Mouse (Mus musculus): Measurements from ENCODE around the gene Ptpro. TPM values are rescaled to one million over a fixed set of nuclear protein-coding genes. Genes with fewer than 3 reads are reported as not detected.

Gene Ptpro
- not detected in 2 replicates for polyA plus RNA-seq (2012)

- TF ChIP-seq GATA1 (IDR thresholded peaks at IDR 0.05; ENCODE audit: low read length) (no peak), TAL1 (IDR thresholded peaks at IDR 0.05; ENCODE audit: low read length) (no peak)
- Histone ChIP-seq H3K4me1 (ENCODE audit: control insufficient read depth) (no peaks in the 10 kb centered on the region), H3K9me3 (ENCODE audit: control insufficient read depth, low read length) (no peaks in the 10 kb centered on the region; the same call in 1 of the 2 replicates), H3K36me3 (ENCODE audit: control insufficient read depth) (no peaks in the 10 kb centered on the region), H3K27me3 (ENCODE audit: control insufficient read depth) (peaks cover 18% of the 10 kb centered on the region), H3K4me3 (replicated peaks) (no peak within 1 kb of the TSS)
These were observed at the start of gene Ptpro for GRCm38 (mm10) chr6:137252194-137252886. Gene Ptpro, plus strand, starts transcription at chr6:137252319.

DNA sequence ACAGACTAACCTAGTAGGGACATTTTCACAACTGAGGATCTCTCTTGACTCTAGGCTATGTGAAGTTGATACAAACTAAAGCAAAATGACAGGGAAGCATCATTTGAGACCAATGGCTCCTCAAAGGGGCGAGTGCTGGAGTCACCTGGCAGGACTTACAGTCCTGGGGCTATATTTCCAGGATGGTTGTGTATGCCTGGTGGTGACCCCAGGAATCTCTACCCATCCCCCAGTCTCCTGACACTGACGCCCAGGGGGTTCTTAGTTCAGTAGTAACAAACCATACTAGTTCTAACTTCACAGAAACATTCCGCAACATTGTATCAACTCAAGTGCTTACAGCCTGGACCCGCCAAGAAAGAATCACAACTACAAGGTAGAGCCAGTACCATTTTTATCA, 49.5 kb upstream of the Ptpro start:
- TF ChIP-seq TAL1 (IDR thresholded peaks at IDR 0.05; ENCODE audit: low read length) (no peak), GATA1 (IDR thresholded peaks at IDR 0.05; ENCODE audit: low read length) (no peak)
- H3K4me3 ChIP-seq (replicated peaks), result no peak overlapping the region
- H3K36me3 ChIP-seq (ENCODE audit: control insufficient read depth), result no peaks in the 10 kb centered on the region
- no peaks in the 10 kb centered on the region for H3K4me1 ChIP-seq (ENCODE audit: control insufficient read depth)
- no peaks in the 10 kb centered on the region for H3K27me3 ChIP-seq (ENCODE audit: control insufficient read depth)
- H3K9me3 ChIP-seq (ENCODE audit: control insufficient read depth, low read length), result peaks cover 15% of the 10 kb centered on the region

DNA sequence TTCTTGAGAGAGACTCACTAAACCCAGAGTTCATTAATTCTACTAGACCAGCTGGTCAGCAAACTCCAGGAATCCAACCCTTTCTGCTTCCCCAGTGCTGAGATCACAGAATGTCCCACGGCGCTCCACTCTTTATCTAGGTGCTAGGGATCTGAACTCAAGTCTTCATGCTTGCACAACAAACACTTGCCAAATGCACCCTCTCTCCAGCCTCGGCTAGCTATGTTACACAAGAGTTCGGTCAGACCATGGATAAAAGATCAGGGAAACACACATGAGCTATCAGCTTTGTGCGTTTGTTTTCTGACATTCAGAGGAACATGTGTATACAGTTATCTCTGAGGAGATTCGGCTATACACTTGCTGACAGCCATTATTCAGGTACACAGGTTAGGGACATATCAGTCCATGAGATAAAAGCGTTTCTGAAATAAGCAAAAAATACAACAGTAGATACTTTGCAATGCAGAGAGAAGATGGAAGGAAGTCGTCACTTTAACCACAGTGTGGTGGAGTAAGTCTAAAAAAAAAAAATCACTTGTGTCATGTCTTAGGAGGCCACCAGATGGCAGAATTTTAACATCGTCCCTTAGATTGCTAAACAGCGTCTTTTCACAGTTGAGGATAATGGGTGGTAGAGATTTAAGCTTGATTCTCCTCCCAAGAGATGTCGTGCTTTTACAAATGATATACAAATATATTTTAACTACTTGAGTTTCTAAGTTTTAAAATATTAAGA, 46.3 kb upstream of the Ptpro start:
- no peak overlapping the region for H3K4me3 ChIP-seq (replicated peaks)
- H3K27me3 ChIP-seq (ENCODE audit: control insufficient read depth), result no peaks in the 10 kb centered on the region
- peaks cover 17% of the 10 kb centered on the region for H3K9me3 ChIP-seq (ENCODE audit: control insufficient read depth, low read length)
- TF ChIP-seq GATA1 (IDR thresholded peaks at IDR 0.05; ENCODE audit: low read length), result no peak
- no peak for TF ChIP-seq TAL1 (IDR thresholded peaks at IDR 0.05; ENCODE audit: low read length)
- H3K36me3 ChIP-seq (ENCODE audit: control insufficient read depth), result no peaks in the 10 kb centered on the region
- H3K4me1 ChIP-seq (ENCODE audit: control insufficient read depth), result no peaks in the 10 kb centered on the region

GRCm38 (mm10) chr6:137207126-137207525, 45.0 kb upstream of the Ptpro start:
- peaks cover 15% of the 10 kb centered on the region for H3K9me3 ChIP-seq (ENCODE audit: control insufficient read depth, low read length)
- no peak overlapping the region for H3K4me3 ChIP-seq (replicated peaks)
- H3K36me3 ChIP-seq (ENCODE audit: control insufficient read depth), result no peaks in the 10 kb centered on the region
- H3K4me1 ChIP-seq (ENCODE audit: control insufficient read depth), result no peaks in the 10 kb centered on the region
- no peaks in the 10 kb centered on the region for H3K27me3 ChIP-seq (ENCODE audit: control insufficient read depth)
- no peak for TF ChIP-seq TAL1 (IDR thresholded peaks at IDR 0.05; ENCODE audit: low read length)
- TF ChIP-seq GATA1 (IDR thresholded peaks at IDR 0.05; ENCODE audit: low read length), result no peak

- no peaks in the 10 kb centered on the region for H3K36me3 ChIP-seq (ENCODE audit: control insufficient read depth)
- no peaks in the 10 kb centered on the region for H3K4me1 ChIP-seq (ENCODE audit: control insufficient read depth)
- peaks cover 10% of the 10 kb centered on the region for H3K9me3 ChIP-seq (ENCODE audit: control insufficient read depth, low read length)
- H3K27me3 ChIP-seq (ENCODE audit: control insufficient read depth), result no peaks in the 10 kb centered on the region
- no peak overlapping the region for H3K4me3 ChIP-seq (replicated peaks)
- TF ChIP-seq TAL1 (IDR thresholded peaks at IDR 0.05; ENCODE audit: low read length) (no peak), GATA1 (IDR thresholded peaks at IDR 0.05; ENCODE audit: low read length) (no peak)
These were observed 42.1 kb upstream of the Ptpro start for GRCm38 (mm10) chr6:137209992-137210391.

- Histone ChIP-seq H3K4me1 (ENCODE audit: control insufficient read depth) (no peaks in the 10 kb centered on the region), H3K9me3 (ENCODE audit: control insufficient read depth, low read length) (peaks cover 8% of the 10 kb centered on the region; the same call in 1 of the 2 replicates), H3K27me3 (ENCODE audit: control insufficient read depth) (no peaks in the 10 kb centered on the region), H3K4me3 (replicated peaks) (no peak overlapping the region), H3K36me3 (ENCODE audit: control insufficient read depth) (no peaks in the 10 kb centered on the region)
- no peak for TF ChIP-seq GATA1 (IDR thresholded peaks at IDR 0.05; ENCODE audit: low read length)
- no peak for TF ChIP-seq TAL1 (IDR thresholded peaks at IDR 0.05; ENCODE audit: low read length)
These were observed 41.1 kb upstream of the Ptpro start for GRCm38 (mm10) chr6:137210991-137211390.

DNA sequence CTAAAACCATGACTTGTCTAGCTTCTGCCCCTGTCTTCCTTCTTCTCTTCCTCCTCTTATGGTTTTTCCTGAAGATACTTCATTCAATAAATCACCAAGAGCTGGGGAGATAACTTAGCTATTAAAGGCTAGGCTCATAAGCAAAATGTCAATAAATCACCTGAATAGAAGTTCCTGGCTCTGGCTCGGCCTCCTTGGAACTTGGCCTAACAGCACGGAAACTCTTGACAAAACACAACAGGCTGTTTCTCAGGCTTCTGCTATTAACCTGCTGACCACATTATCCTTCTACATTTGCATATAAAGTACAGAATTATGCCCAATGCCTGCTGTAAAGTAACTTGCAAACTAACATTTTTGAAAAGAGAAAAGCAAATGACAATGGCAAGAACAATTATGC, 40.7 kb upstream of the Ptpro start:
- H3K9me3 ChIP-seq (ENCODE audit: control insufficient read depth, low read length), result peaks cover 10% of the 10 kb centered on the region; the same call in 1 of the 2 replicates
- TF ChIP-seq GATA1 (IDR thresholded peaks at IDR 0.05; ENCODE audit: low read length), result no peak
- no peak for TF ChIP-seq TAL1 (IDR thresholded peaks at IDR 0.05; ENCODE audit: low read length)
- no peaks in the 10 kb centered on the region for H3K4me1 ChIP-seq (ENCODE audit: control insufficient read depth)
- no peak overlapping the region for H3K4me3 ChIP-seq (replicated peaks)
- no peaks in the 10 kb centered on the region for H3K36me3 ChIP-seq (ENCODE audit: control insufficient read depth)
- H3K27me3 ChIP-seq (ENCODE audit: control insufficient read depth), result no peaks in the 10 kb centered on the region

- TF ChIP-seq TAL1 (IDR thresholded peaks at IDR 0.05; ENCODE audit: low read length) (no peak), GATA1 (IDR thresholded peaks at IDR 0.05; ENCODE audit: low read length) (no peak)
These were observed 34.2 kb upstream of the Ptpro start for GRCm38 (mm10) chr6:137217841-137218463.

DNA sequence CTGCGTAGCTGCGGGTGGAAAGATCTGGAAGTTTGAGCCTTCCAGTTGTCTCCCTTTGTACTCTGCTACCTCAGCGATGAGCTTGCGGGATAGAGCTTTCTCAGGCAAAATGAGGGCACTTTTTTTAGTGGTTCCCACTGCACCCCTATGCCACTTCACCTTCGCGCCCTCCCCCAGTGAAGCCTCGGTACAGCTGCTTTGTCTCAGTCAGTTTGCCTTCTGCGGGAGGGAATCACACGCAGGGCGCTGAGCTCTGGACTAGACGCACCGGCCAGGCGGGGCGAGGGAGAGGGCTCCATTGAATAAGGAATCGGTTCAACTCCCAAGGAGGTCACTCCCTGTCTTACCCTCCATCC, 746 bp downstream of the Ptpro start:
- Histone ChIP-seq H3K4me1 (ENCODE audit: control insufficient read depth) (no peaks in the 10 kb centered on the region), H3K27me3 (ENCODE audit: control insufficient read depth) (peaks cover 18% of the 10 kb centered on the region), H3K9me3 (ENCODE audit: control insufficient read depth, low read length) (no peaks in the 10 kb centered on the region; the same call in 1 of the 2 replicates), H3K36me3 (ENCODE audit: control insufficient read depth) (no peaks in the 10 kb centered on the region), H3K4me3 (replicated peaks) (no peak overlapping the region)
- TF ChIP-seq GATA1 (IDR thresholded peaks at IDR 0.05; ENCODE audit: low read length) (no peak), TAL1 (IDR thresholded peaks at IDR 0.05; ENCODE audit: low read length) (no peak)

More at GRCm38 (mm10) chr6:137217841-137218463, 34.2 kb upstream of the Ptpro start:
- H3K4me1 ChIP-seq (ENCODE audit: control insufficient read depth), result no peaks in the 10 kb centered on the region
- no peak overlapping the region for H3K4me3 ChIP-seq (replicated peaks)
- H3K27me3 ChIP-seq (ENCODE audit: control insufficient read depth), result no peaks in the 10 kb centered on the region
- no peaks in the 10 kb centered on the region for H3K36me3 ChIP-seq (ENCODE audit: control insufficient read depth)
- peaks cover 9% of the 10 kb centered on the region; the same call in 1 of the 2 replicates for H3K9me3 ChIP-seq (ENCODE audit: control insufficient read depth, low read length)
